Mouse (Mus musculus): ENCODE measurements around the gene Hnrnpu. TPM values are rescaled to one million over a fixed set of nuclear protein-coding genes. Genes with fewer than 3 reads are reported as not detected.

Hnrnpu gene
- total and polyA plus RNA-seq, 2 experiments from 2014 or later: 229 to 299 TPM

GRCm38 (mm10) chr1:178372681-178373080 lies 35.1 kb upstream of the Hnrnpu start:
- Histone ChIP-seq H3K27me3 (ENCODE audit: insufficient read depth, low read length) (no peaks in the 10 kb centered on the region), H3K4me2 (ENCODE audit: low read depth) (no peak overlapping the region), H3K27ac (ENCODE audit: low read depth, low read length) (no peak overlapping the region), H3K36me3 (ENCODE audit: insufficient read depth) (no peaks in the 10 kb centered on the region), H3K4me3 (ENCODE audit: low read depth, low read length) (no peak overlapping the region), H3K9ac (no peak overlapping the region), H3K4me1 (ENCODE audit: insufficient read depth) (no peaks in the 10 kb centered on the region), H3K9me3 (ENCODE audit: low read length) (no peaks in the 10 kb centered on the region)
- WGBS: 84% methylated on average over 4 of the region's 4 CpGs
- DNase-seq (no peak), ATAC-seq (no peak)
- no peak for TF ChIP-seq CTCF (IDR thresholded peaks at IDR 0.05; ENCODE audit: low read depth)

- H3K9me3 ChIP-seq (ENCODE audit: low read length): no peaks in the 10 kb centered on the region
- H3K27ac ChIP-seq (ENCODE audit: low read depth, low read length): peak overlapping the region; percentile 77
- TF ChIP-seq CTCF (IDR thresholded peaks at IDR 0.05; ENCODE audit: low read depth): no peak
- peak overlapping the region; percentile 58 for H3K9ac ChIP-seq
- H3K4me1 ChIP-seq (ENCODE audit: insufficient read depth): no peaks in the 10 kb centered on the region
- H3K4me2 ChIP-seq (ENCODE audit: low read depth): peak overlapping the region; percentile 78
- no peaks in the 10 kb centered on the region for H3K27me3 ChIP-seq (ENCODE audit: insufficient read depth, low read length)
- whole genome bisulfite sequencing: 1% methylated on average over 11 of the region's 11 CpGs
- H3K36me3 ChIP-seq (ENCODE audit: insufficient read depth): no peaks in the 10 kb centered on the region
- ATAC-seq: peak; percentile 60
- DNase-seq: no peak
- peak overlapping the region; percentile 51 for H3K4me3 ChIP-seq (ENCODE audit: low read depth, low read length)
Observed at GRCm38 (mm10) chr1:178369272-178369651, 31.7 kb upstream of the Hnrnpu start.

GRCm38 (mm10) chr1:178368548-178369271 lies 31.1 kb upstream of the Hnrnpu start:
- peak overlapping the region; percentile 51 for H3K4me3 ChIP-seq (ENCODE audit: low read depth, low read length)
- peak overlapping the region; percentile 77 for H3K27ac ChIP-seq (ENCODE audit: low read depth, low read length)
- H3K4me1 ChIP-seq (ENCODE audit: insufficient read depth): no peaks in the 10 kb centered on the region
- peak; percentile 93 for DNase-seq
- ATAC-seq: peak; percentile 98
- H3K9ac ChIP-seq: peak overlapping the region; percentile 58
- WGBS: 2% methylated on average over 36 of the region's 36 CpGs
- H3K27me3 ChIP-seq (ENCODE audit: insufficient read depth, low read length): no peaks in the 10 kb centered on the region
- peak overlapping the region; percentile 78 for H3K4me2 ChIP-seq (ENCODE audit: low read depth)
- no peaks in the 10 kb centered on the region for H3K9me3 ChIP-seq (ENCODE audit: low read length)
- TF ChIP-seq CTCF (IDR thresholded peaks at IDR 0.05; ENCODE audit: low read depth): 0 out of 2 replicates have a peak, but pooled peaks have one; percentile 9
- H3K36me3 ChIP-seq (ENCODE audit: insufficient read depth): no peaks in the 10 kb centered on the region

GRCm38 (mm10) chr1:178368121-178368520 lies 30.5 kb upstream of the Hnrnpu start:
- Histone ChIP-seq H3K27ac (ENCODE audit: low read depth, low read length) (peak overlapping the region; percentile 77; the same call in 1 of the 2 replicates), H3K4me1 (ENCODE audit: insufficient read depth) (no peaks in the 10 kb centered on the region), H3K36me3 (ENCODE audit: insufficient read depth) (no peaks in the 10 kb centered on the region), H3K4me2 (ENCODE audit: low read depth) (no peak overlapping the region), H3K9me3 (ENCODE audit: low read length) (no peaks in the 10 kb centered on the region), H3K4me3 (ENCODE audit: low read depth, low read length) (no peak overlapping the region), H3K9ac (no peak overlapping the region), H3K27me3 (ENCODE audit: insufficient read depth, low read length) (no peaks in the 10 kb centered on the region)
- WGBS: 76% methylated on average over 6 of the region's 6 CpGs
- no peak for TF ChIP-seq CTCF (IDR thresholded peaks at IDR 0.05; ENCODE audit: low read depth)
- no peak for DNase-seq
- no peak for ATAC-seq

- Histone ChIP-seq H3K4me1 (ENCODE audit: insufficient read depth) (no peaks in the 10 kb centered on the region), H3K9ac (no peak overlapping the region), H3K4me2 (ENCODE audit: low read depth) (no peak overlapping the region), H3K4me3 (ENCODE audit: low read depth, low read length) (no peak overlapping the region), H3K9me3 (ENCODE audit: low read length) (no peaks in the 10 kb centered on the region), H3K36me3 (ENCODE audit: insufficient read depth) (no peaks in the 10 kb centered on the region), H3K27ac (ENCODE audit: low read depth, low read length) (no peak overlapping the region), H3K27me3 (ENCODE audit: insufficient read depth, low read length) (no peaks in the 10 kb centered on the region)
- DNase-seq: no peak
- ATAC-seq: no peak
- TF ChIP-seq CTCF (IDR thresholded peaks at IDR 0.05; ENCODE audit: low read depth): no peak
- 85% methylated on average over 6 of the region's 6 CpGs for WGBS
Observed at GRCm38 (mm10) chr1:178365171-178365570, 27.6 kb upstream of the Hnrnpu start.

- Histone ChIP-seq H3K4me2 (ENCODE audit: low read depth) (no peak overlapping the region), H3K27ac (ENCODE audit: low read depth, low read length) (no peak overlapping the region), H3K36me3 (ENCODE audit: insufficient read depth) (no peaks in the 10 kb centered on the region), H3K4me1 (ENCODE audit: insufficient read depth) (no peaks in the 10 kb centered on the region), H3K9me3 (ENCODE audit: low read length) (no peaks in the 10 kb centered on the region), H3K9ac (no peak overlapping the region), H3K4me3 (ENCODE audit: low read depth, low read length) (no peak overlapping the region), H3K27me3 (ENCODE audit: insufficient read depth, low read length) (no peaks in the 10 kb centered on the region)
- no peak for ATAC-seq
- DNase-seq: no peak
- 0 out of 2 replicates have a peak, but pooled peaks have one; percentile 5 for TF ChIP-seq CTCF (IDR thresholded peaks at IDR 0.05; ENCODE audit: low read depth)
- 59% methylated on average over 2 of the region's 2 CpGs for WGBS
Observed at GRCm38 (mm10) chr1:178360702-178361101, 23.1 kb upstream of the Hnrnpu start.

GRCm38 (mm10) chr1:178360264-178360663 lies 22.7 kb upstream of the Hnrnpu start:
- Histone ChIP-seq H3K4me1 (ENCODE audit: insufficient read depth) (no peaks in the 10 kb centered on the region), H3K9me3 (ENCODE audit: low read length) (no peaks in the 10 kb centered on the region), H3K36me3 (ENCODE audit: insufficient read depth) (no peaks in the 10 kb centered on the region), H3K9ac (no peak overlapping the region), H3K4me2 (ENCODE audit: low read depth) (no peak overlapping the region), H3K27me3 (ENCODE audit: insufficient read depth, low read length) (no peaks in the 10 kb centered on the region), H3K4me3 (ENCODE audit: low read depth, low read length) (no peak overlapping the region), H3K27ac (ENCODE audit: low read depth, low read length) (no peak overlapping the region)
- WGBS: 89% methylated on average over 11 of the region's 11 CpGs
- ATAC-seq: no peak
- DNase-seq: no peak
- TF ChIP-seq CTCF (IDR thresholded peaks at IDR 0.05; ENCODE audit: low read depth): no peak

All from forebrain, postnatal 0 days (tissue).